Mouse (Mus musculus) cerebellum, postnatal 10 days (tissue): ENCODE data around the gene Osbpl7.

Experiments
- DNase-seq, 2 experiments: peaks; one replicate each; pipeline ENCODE4 v3.0.0; 2021; ENCODE audit warnings: mixed read lengths in 2 of 2

The Osbpl7 gene

DNA sequence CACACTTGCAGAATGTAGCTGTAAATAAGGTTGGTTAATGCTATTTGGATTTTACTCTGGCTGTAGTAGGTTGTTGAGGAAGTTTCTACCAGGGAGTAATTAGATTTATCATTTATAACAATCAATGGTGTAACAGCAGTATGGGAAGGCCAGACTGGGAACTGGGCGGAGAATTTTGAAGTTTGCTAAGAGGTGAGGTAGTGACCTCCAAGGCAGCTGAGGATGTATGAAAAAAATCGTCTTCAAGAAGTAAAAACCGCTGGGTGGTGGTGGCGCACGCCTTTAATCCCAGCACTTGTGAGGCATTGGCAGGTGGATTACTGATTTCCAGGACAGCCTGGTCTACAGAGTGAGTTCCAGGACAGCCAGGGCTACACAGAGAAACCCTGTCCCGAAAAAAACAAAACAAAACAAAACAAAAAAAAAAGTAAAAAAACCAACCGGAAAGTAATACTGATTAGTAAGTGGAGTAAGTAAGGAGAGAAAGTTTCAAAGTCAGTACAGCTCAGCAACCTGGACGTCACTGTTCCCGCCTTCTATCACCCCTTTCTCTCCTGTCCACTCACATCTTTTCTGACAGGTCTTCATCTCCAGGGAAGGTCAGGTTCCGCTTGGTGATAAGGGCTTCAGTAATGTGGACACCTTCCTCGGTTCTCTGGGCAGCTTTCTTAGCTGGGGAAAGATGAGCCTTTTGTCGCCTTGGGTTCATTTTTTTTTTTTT is 10.0 kb upstream of the Osbpl7 start:
- no peak for DNase-seq

DNA sequence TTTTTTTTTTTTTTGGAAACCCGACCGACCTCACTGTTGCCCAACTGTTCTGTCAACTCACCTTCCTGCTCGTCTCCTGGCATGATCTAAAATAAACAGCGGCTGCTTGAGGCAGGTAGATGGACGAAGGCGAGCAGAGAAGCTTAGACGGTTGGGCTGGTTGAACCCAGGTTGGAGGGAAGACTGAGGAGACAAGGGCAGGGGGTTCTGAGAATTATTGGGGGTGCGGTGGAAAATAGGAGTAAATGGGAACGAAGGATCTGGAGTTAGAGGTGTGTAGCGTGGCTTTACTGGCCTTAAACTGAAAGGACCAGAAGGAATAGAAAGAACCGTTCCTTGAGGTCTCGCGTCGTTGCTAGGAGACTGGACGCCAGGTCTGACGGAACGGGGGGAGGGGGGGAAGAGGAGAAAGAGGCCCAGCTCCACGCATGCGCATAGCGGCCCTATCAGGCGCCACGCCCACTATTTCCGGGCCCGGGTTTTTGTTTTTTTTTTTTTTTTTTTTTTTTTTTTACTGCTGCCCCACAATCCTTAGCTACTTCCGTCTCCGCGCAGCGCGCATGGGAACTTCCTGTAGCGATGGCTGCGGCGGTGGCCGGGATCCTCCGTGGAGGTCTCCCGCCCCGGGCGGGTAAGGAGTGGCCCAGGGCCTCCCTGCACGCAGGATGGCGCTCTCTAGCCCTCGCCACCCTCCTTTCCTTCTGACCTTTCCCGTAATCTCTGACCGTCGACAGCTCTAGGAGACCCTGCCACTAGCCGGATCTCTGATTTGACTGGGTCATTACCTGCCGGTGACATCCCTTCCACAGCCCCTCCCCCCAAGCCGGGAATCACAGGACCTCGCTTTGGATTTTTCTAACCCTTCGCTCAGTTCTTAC is 9.2 kb upstream of the Osbpl7 start, which contains the start of the genes Lrrc46 and Mrpl10:
Gene Lrrc46 (minus strand): TSS at position 386 of the 878 bp plus-strand sequence.
Gene Mrpl10 (plus strand): TSS at position 539 of the 878 bp plus-strand sequence.
- DNase-seq, result peak; percentile 97

DNA sequence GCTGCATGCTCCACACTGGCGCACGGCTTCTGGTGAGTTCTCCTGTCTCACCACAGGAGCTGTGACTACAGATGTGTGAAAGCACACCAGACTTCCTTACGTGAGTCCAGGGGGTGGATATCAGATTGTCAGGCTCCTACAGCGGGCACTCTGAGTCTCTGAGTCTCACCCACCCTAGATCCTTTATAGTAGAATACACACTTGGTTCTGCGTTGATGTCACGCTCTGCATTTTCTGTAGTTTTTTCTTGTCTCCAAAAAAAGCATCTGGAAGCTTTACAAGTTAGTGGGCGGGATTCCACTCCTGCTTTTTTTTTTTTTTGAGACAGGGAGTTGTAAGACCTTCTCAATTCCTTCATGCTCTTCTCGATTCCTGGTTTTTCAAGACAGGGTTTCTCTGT is 5.5 kb upstream of the Osbpl7 start:
- no peak for DNase-seq

DNA sequence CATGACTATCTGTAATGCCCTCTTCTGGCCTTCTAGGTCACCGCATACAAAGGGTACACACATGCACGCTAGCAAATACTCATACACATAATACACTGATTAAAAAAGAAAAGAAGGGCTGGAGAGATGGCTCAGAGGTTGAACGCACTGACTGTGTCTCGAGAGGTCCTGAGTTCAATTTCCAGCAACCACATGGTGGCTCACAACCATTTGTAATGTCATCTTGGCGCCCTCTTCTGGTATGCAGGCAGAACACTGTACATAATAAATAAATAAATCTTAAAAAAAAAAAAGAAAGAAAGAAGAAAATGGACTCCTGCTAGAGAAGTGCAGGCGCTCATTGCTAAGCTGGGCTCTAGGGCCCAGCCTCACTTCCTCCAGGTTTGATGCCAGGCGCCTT is 4.6 kb upstream of the Osbpl7 start:
- peak in 1 of 2 experiments; percentile 39 for DNase-seq

DNA sequence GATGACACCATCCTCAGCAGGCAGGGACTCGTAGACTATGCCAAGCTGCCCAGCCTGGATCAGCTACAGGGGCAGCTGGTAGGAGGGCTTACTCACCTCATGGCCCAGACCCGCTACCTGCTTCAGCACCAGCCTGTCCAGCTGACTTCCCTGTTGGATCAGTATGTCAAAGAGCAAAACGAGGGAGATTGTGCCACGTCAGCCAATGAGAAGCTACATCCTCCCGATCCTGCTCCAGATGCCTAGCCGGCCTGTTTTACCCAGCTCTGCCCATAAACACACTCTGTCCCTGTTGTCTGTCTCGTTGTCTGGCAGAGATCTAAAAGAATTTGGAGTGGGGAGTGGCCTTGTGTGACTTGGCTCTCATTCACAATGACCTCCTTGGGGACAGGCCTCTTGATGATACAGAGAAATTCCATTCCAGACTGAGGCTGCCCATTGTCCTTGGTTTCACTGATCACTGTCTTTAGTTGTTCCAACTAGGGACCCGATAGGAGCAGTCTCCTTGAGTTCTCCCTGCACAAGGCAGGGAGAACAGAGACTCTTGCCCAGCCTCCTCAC is 2.3 kb upstream of the Osbpl7 start:
- no peak for DNase-seq

DNA sequence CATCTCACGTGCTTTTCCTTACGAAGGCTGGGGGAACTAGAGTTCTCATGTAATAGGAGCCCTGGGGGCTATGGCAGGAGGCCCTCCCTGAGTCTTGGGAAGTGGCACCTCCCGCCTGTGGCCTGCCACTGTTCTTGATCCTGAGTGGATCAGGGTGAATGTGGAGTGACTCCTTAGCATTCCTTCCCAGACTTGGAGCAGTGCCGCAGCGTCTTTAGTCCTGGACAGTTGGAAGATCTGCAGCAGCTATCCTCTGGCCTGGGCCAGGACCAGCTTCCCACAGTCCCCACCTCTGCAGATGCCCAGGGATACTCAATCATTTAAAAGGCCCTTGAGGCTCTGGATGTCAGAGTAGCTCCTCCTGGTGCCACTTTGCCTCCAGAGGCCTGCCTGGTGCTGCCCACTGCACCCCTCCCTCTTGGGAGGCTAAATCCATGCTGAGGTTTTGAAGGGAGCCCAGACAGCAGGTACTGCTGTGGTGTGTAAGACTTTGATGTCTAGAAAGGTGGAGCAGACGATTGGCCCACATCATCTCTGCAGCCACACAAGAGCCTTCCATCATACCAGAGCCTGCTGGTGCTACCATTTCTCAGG is 839 bp upstream of the Osbpl7 start:
- DNase-seq, result no peak

DNA sequence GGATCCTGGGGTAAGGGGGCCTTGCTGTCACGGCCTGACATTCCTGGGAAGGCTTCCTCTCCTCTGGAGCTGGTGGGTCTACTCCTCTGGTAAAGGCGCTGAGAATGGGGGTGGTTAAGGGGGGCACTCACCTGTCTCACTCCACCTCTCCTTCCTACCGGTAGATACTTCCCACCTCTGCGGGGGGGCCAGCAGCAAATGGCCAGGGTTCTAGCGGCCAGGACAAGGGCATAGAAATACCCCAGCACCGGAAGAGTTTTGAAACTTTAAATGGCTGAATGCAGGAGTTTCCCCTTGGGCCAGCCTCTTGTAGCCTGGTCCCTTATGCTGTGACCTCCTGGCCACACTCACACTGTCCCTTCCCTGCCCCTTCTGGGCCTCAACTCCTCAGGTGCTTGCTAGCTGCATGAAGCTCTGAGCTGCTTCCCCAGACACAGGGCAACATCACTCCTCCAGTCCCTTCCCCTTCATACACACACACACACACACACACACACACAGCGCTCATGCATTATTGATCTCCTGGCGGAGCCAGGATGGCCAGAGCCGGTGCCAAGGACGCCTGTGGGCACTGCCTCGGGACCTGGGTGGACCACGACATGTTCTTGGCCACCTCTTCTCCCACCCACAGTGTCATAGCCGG is 637 bp downstream of the Osbpl7 start:
- peak; percentile 58 to 65 for DNase-seq

DNA sequence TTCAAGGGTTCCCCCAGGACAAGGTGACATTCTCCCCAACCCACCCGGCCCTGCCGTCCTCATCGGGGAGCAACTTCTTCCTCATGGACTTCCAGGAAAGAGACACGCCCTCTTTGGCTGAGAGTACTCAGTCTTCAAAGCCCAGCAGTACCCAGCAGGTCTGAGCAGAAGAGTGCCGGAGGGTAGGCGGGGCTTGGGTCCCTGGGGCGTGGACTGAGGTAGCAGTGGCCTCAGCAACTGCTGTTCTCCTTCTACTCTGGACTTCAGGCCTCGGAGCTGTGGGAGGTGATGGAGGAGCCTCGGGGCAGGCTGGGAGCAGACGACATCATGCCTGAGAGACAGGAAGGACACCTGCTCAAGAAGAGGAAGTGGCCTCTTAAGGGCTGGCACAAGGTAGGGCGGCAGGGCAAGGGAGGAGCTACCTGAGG is 1.8 kb downstream of the Osbpl7 start:
- DNase-seq, result peak in 1 of 2 experiments; percentile 34

DNA sequence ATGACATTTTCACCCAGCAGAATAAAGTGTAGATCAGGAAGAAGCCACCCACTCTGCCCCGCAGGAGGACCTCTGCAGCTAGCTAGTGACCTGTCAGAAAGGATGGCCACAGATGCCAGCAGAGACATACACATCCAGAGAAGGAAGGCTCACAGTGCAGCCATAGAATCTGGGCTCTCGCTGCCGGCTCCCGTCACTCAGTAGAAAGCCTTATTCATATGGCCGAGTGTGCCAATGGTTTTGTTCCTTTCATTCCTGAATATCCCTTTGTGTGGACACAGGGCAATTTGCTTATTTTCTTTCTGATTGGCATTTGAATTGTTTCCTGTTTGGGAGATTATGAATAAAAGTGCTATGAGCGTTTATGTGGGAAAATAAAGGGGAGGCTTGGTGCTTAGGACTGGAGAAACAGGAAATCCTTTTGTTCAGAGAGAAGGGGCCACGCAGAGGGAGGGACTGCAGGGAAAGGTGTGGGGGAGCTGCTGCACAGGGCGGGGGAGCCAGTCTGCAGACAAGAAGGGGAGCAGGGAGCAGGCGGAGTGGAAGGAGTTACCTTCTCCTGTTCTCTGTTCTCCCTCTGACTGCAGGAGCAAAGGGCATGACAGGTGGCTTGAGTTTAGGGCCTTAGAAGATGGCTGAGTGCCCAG is 13.0 kb downstream of the Osbpl7 start:
- DNase-seq, result no peak

DNA sequence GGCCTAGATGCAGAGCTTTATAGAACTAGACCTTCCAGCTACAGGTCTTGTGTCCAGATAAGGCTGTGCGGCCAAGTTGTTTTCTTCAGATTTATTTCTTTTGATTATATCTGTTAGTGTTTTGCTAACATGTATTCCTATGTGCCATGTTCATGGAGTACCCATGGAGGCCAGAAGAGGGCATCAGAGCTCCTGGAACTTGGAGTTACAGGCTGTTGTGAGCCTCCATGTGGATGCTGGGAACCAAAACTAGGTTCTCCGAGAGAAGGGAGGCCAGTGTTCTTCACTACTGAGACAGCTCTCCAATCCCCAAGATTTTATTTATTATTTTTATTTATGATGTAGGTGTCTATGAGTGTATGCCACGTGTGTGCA is 13.5 kb downstream of the Osbpl7 start:
- no peak for DNase-seq

DNA sequence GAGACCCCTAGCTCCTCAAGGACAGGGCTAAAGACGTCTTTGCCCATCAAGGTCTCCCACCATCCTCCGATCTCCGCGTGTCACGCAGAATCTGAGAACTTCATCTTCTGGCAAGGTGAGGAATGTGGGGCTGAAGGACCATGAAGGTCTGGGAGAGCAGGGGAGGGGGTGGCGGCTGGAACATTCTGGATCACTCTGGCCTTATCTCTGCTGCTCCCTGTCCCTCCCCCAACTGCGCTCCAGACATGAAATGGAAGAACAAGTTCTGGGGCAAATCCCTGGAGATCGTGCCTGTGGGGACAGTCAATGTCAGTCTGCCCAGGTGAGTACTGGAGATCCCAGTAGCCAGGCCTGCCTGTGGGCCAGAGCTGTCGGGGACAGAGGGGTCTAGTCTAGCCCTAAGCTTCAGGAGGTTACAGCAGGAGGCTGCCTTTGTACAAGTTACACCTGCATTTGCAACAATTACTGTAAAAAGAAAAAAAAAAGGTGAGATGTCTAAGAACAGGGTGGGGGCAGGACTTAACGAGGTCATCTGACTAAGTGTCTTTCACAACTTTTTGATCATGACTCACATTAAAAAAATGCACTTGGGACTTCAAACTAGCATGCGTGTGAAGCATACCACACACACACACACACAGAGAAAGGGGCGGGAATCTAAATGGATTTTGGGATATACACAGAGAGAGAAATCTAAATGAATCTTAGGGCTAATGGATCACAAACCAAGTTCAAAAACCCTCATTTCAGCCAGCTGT is 15.3 kb downstream of the Osbpl7 start:
- no peak for DNase-seq

DNA sequence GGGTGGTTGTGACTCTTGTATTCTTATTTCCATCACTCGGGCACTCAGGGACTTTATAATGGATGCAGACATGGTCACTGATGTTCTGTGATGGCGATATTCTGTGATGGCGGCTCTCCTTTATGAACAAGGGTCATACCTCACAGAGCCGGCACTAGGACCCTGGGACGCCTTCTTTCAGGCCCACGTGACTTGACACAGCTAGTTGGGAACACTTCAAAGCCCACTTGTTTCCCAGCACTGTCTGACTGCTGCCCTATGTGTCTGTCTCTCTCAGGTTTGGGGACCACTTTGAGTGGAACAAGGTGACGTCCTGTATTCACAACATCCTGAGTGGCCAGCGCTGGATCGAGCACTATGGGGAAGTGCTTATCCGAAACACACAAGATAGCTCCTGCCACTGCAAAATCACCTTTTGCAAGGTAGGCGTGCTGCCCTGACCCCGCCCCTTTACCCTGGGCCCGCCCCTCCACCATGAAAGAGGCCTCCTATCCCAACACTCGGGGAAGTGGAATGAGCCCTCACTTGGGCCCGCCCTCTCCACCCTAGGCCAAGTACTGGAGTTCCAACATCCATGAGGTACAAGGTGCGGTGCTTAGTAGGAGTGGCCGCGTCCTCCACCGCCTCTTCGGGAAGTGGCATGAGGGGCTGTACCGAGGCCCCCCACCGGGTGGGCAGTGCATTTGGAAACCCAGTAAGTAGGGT is 16.4 kb downstream of the Osbpl7 start:
- DNase-seq, result no peak

DNA sequence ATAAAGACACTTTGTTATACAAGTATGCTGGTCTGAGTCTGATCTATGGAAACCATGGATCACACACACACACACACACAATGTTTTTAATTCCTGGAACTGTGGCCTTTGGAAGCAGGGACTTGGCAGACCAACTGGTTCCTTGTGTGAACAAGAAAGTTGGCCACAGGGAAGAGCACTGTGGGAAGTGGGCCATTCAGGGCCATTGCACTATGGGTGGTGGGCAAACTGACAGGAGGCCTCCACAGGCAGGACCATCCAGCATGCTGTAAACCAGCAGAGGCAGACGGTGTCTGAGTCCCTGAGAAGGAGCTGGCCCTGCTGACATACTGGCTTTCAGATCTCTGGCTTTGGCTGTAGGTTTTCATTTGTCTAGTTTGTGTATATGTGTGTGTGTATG is 18.9 kb downstream of the Osbpl7 start:
- DNase-seq, result peak; percentile 69 to 75

DNA sequence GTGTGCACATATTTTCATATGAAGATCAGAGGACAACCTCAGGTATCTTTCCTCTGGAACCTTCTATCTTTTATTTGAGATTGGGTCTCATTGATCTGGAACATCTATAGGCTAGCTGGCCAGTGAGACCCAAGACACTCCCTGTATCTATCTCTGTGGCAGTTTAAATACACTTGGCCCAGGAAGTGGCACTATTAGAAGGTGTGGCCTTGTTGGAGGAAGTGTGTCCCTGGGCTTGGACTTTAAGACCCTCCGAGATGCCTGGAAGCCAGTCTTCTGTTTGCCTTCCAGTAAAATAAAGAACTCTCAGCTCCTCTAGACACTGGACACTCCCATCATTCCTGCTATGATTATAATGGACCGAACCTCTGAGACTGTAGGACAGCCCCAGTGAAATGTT is 19.3 kb downstream of the Osbpl7 start:
- no peak for DNase-seq

DNA sequence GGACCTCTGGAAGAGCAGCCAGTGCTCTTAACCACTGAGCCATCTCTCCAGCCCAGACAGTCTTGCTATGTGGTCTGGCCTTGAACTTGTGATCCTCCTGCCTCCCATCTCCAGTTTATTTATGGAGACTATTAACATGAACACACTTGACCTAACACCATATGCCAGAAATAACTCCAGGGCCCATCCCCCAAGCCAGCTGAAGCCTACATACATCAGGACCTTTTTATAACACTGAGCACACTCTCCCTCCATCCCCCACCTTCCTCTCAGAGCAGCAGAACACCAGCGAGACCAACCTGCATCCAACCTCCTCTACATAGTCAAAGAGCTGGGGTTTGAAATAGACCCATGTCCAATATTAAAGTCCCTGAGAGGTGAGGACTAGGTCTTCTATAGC is 20.7 kb downstream of the Osbpl7 start:
- no peak for DNase-seq

DNA sequence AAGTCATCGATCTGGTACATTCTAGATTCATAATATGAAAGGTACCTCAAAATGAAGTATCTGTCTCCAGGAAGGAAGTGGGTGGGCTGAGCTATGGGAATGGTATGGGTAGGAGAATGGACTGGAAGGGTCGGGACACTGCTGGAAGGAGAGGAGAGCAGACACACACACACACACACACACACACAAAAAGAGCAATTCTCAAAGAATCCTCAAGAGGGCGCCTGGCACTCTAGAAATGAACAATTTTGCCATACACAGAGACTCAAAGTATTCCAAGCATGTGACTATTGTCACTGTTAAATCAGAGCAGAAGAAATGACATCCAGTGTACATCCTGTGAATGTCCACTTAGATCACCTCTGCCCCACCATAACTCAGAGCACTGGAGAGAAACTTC is 22.1 kb downstream of the Osbpl7 start:
- DNase-seq, result peak; percentile 67 to 82

DNA sequence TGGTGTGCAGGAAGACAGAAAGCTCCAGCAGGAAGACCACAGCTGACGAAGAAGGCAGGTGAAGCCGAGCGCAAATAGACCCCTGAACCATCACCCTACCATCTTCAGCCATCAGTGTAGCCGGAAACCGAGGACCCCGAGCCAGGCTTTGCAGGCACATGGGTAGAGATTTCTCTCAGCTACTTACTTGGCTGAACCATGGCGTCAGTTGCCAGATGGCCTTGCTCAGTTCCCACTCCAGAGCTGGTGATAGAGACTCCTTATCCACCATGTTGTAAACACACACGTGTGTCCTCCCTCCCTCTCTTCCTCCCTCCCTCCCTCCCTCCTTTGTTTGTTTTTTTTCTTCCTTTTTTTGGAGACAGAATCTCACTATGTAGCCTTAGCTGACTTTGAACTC is 23.8 kb downstream of the Osbpl7 start:
- DNase-seq, result no peak

DNA sequence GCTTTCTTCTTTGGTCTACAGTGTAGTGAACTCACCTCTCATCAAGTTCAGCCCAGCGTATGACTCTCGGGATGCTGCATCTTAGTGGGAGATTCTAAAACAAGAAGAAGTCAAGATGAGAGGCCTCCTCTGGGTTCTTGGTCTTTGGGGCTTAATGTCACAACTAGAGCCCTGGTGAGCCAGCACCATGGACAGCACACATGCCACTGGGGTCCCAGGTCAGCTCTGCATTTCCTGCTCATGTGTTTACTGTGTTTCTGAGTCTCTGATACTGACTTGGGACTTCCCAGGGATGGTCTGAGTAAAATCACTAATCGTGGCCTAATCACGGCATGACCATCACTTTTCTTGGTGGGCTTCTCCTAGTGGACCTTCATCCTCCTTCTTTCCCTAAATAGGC is 28.3 kb downstream of the Osbpl7 start:
- DNase-seq, result no peak

DNA sequence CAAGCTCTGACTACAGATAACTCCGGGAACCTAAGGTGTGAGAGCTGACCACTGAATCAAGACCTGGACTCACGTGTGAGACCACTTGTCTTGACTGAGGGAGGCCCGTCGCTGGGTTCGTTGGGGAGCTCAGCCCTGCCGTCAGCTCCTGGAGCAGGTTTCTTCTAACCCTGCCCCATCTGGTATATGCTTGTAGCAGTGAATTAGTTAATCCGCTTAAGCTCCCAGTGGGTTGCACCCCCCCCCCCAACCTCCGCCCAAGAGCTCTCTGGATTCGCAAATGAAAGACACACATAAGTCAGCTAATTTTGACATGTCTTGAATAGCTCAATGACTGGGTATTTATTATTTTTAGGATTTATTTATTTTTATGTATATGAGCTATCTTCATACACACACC is 29.9 kb downstream of the Osbpl7 start:
- no peak for DNase-seq

DNA sequence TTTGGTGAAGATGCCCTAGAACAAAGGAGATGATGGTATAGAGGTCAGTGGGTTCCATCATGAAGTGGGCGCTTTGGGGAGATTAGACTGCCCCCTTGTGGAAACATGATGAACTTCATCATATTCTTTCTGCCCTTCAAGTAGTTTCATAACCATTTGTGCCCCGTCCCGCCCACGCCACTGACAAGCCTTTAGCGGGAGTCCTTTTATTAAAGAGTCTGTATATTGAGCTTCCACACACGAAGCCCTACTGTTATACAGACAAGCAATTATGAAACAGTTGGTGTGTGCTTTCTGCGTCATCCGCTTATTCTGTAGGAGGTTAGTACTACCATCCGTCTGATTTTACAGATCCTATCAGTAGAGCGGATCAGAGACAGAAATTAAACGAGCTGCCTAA is 32.5 kb downstream of the Osbpl7 start:
- peak; percentile 63 to 78 for DNase-seq
